Mouse (Mus musculus) 416B (cell line): ENCODE data around the gene H1foo.

Source experiments
- DNase-seq: peaks from one replicate; pipeline ENCODE4 v3.0.0; 2011; ENCODE audit warnings: low read depth

The H1foo gene

GRCm38 (mm10) chr6:115986472-115987095 lies 41.8 kb downstream of the H1foo start:
- DNase-seq: no peak

- no peak for DNase-seq
These were observed 42.5 kb downstream of the H1foo start for GRCm38 (mm10) chr6:115987096-115987747.

- DNase-seq: no peak
These were observed 44.3 kb downstream of the H1foo start for GRCm38 (mm10) chr6:115989032-115989431.

- DNase-seq: no peak
These were observed 44.9 kb downstream of the H1foo start for GRCm38 (mm10) chr6:115989607-115990006.

- no peak for DNase-seq
These were observed 45.3 kb downstream of the H1foo start for GRCm38 (mm10) chr6:115990056-115990455.

- no peak for DNase-seq
These were observed 45.7 kb downstream of the H1foo start for GRCm38 (mm10) chr6:115990479-115990878.

- DNase-seq: peak; percentile 57
These were observed 46.6 kb downstream of the H1foo start for GRCm38 (mm10) chr6:115991108-115991880.

- DNase-seq: peak; percentile 33
These were observed 47.3 kb downstream of the H1foo start for GRCm38 (mm10) chr6:115991881-115992620.

GRCm38 (mm10) chr6:115992981-115993380 lies 48.2 kb downstream of the H1foo start:
- DNase-seq: no peak

GRCm38 (mm10) chr6:115993463-115994145 lies 48.9 kb downstream of the H1foo start:
- no peak for DNase-seq

- peak; percentile 32 for DNase-seq
These were observed 49.6 kb downstream of the H1foo start for GRCm38 (mm10) chr6:115994146-115994876.

- DNase-seq: peak; percentile 94
These were observed 50.3 kb downstream of the H1foo start, which contains the start of gene Plxnd1 for GRCm38 (mm10) chr6:115994877-115995520. TSS of gene Plxnd1 (minus strand) at chr6:115995005.

GRCm38 (mm10) chr6:115995531-115995941 lies 50.8 kb downstream of the H1foo start:
- DNase-seq: no peak

- DNase-seq: peak; percentile 93
These were observed 51.6 kb downstream of the H1foo start for GRCm38 (mm10) chr6:115996171-115996851.

GRCm38 (mm10) chr6:115997726-115998311 lies 53.1 kb downstream of the H1foo start:
- DNase-seq: no peak

GRCm38 (mm10) chr6:115998758-115999157 lies 54.0 kb downstream of the H1foo start:
- no peak for DNase-seq

GRCm38 (mm10) chr6:115999227-115999626 lies 54.5 kb downstream of the H1foo start:
- DNase-seq: peak; percentile 55
